Mouse (Mus musculus) midbrain, embryonic 16.5 days (tissue): Measurements from ENCODE around the gene Csnk1d. TPM values are rescaled to one million over a fixed set of nuclear protein-coding genes. Genes with fewer than 3 reads are reported as not detected.

Source experiments
- ATAC-seq: fragments of 200-750 bp; cut with Nextera tagmentation; 2 replicates; pipeline ENCODE4 v1.8.0; 2017; ENCODE audit warnings: moderate TSS enrichment
- H3K27ac ChIP-seq: fragments of 300-500 bp; sonication (generic); 2 replicates; pipeline ENCODE4 v1.5.1; 2014; ENCODE audit warnings: mild to moderate bottlenecking, low read length, mixed read lengths
- H3K27me3 ChIP-seq: fragments of 300-500 bp; sonication (generic); 2 replicates; pipeline ENCODE4 v1.6.1; 2014; ENCODE audit warnings: low read depth, low read length, mixed read lengths; ENCODE audit not compliant: control insufficient read depth, insufficient read depth
- H3K36me3 ChIP-seq: fragments of 300-500 bp; sonication (generic); 2 replicates; pipeline ENCODE4 v1.6.1; 2014; ENCODE audit warnings: mild to moderate bottlenecking, low read length, moderate library complexity, mixed read lengths; ENCODE audit not compliant: control insufficient read depth, insufficient read depth
- H3K4me1 ChIP-seq: fragments of 300-500 bp; sonication (generic); 2 replicates; pipeline ENCODE4 v1.6.1; 2014; ENCODE audit warnings: mild to moderate bottlenecking, low read length, mixed read lengths; ENCODE audit not compliant: control insufficient read depth, insufficient read depth
- H3K4me2 ChIP-seq: fragments of 300-500 bp; sonication (generic); 2 replicates; pipeline ENCODE4 v1.6.1; 2014; ENCODE audit warnings: mild to moderate bottlenecking, low read length, mixed read lengths
- H3K4me3 ChIP-seq: fragments of 300-500 bp; sonication (generic); 2 replicates; pipeline ENCODE4 v1.5.1; 2014; ENCODE audit warnings: low read depth, mild to moderate bottlenecking, low read length, moderate library complexity, mixed read lengths
- H3K9ac ChIP-seq: fragments of 300-500 bp; sonication (generic); 2 replicates; pipeline ENCODE4 v1.6.1; 2014; ENCODE audit warnings: low read depth, low read length, mixed read lengths
- H3K9me3 ChIP-seq: fragments of 300-500 bp; sonication (generic); replicated peaks from 2 replicates; pipeline ENCODE4 v1.6.1; 2014; ENCODE audit warnings: mild to moderate bottlenecking, low read length, mixed read lengths; ENCODE audit not compliant: control insufficient read depth, poor library complexity, severe bottlenecking
- WGBS: fragments of 180-500 bp; shearing (Covaris S2); extraction: QIAGEN DNeasy Blood & Tissue Kit; methylation state at CpG from one replicate; pipeline ENCODE4 v1.1.7; 2014; 5-methylcytosine and 5-hydroxymethylcytosine counted together
- polyA plus RNA-seq: library from polyadenylated mRNA; unstranded; fragments of >200 nt; fragmentation: Nextera tagmentation; extraction: Ambion mirVana; gene quantifications from 2 replicates; pipeline ENCODE4 v1.2.1, GENCODE M21; 2015

Csnk1d gene
- polyA plus RNA-seq, 1 experiment from 2014 or later = 153 TPM

DNA sequence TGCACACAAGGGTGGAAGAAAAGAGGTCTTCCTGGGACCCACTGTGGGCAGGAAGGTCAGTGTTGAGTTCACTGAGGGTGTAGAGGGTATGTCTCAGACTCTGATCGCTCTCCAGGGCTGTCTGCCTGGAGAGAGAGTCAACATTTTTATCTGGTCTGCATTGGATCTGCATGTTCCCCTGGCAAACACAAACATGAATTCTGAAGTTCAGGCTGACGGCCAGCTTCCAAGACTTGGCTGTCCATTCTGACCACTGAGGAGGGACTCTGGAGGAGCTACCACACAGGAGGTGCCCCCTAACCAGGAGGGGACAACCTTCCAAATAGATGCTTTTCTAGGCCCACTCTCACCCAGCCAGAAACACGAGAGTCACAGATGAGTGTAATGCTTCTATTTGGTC, 661 bp upstream of the Csnk1d start:
- peak overlapping the region; percentile 96 for H3K27ac ChIP-seq
- H3K27me3 ChIP-seq = no peaks in the 10 kb centered on the region
- peak overlapping the region; percentile 100 for H3K9ac ChIP-seq
- no peaks in the 10 kb centered on the region for H3K9me3 ChIP-seq
- peak; percentile 23; the same call in 1 of the 2 replicates for ATAC-seq
- peaks cover 40% of the 10 kb centered on the region for H3K4me1 ChIP-seq
- H3K4me3 ChIP-seq = peak overlapping the region; percentile 97
- 79% methylated on average over 3 of the region's 3 CpGs for WGBS
- H3K36me3 ChIP-seq = no peaks in the 10 kb centered on the region
- peak overlapping the region; percentile 69 for H3K4me2 ChIP-seq

DNA sequence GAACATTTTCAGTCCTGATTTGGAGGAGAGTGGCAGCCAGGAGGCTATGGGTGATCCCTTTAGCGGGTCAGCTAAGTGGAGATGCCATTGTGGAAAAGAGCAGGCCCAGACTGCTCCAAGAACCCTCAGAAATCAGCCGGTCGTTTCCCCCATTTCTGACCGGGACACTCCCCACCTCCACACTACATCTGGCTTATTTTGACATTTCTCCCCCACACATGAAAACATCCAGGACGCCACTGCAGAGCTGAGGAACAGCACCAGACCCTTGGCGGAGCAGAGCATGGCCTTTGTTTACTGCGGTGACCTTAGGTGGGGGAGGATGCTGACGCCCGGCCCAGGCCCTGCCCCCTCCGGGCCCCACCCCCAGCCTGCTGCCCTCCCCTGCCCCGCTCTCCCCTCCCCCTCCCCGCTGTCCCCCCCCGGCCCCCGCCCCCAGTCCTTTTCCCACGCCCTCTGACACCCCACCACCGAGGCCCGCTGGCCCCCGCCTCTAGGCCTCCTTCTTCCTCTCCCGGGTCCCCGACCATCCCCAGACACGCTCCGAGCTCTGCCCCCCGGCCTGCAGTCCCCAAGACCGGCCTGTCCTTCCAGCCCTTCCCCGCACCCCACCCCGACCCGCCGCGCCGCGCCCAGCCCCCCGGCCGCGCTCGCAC, 876 bp downstream of the Csnk1d start:
- under 1% methylated on average over 19 of the region's 35 CpGs for WGBS
- Histone ChIP-seq H3K4me1 (peaks cover 40% of the 10 kb centered on the region), H3K27me3 (no peaks in the 10 kb centered on the region), H3K9me3 (no peaks in the 10 kb centered on the region), H3K9ac (peak overlapping the region; percentile 100), H3K36me3 (peaks cover 7% of the 10 kb centered on the region; the same call in 1 of the 2 replicates), H3K27ac (peak overlapping the region; percentile 96), H3K4me3 (peak overlapping the region; percentile 97), H3K4me2 (peak overlapping the region; percentile 69)
- ATAC-seq = peak; percentile 36

DNA sequence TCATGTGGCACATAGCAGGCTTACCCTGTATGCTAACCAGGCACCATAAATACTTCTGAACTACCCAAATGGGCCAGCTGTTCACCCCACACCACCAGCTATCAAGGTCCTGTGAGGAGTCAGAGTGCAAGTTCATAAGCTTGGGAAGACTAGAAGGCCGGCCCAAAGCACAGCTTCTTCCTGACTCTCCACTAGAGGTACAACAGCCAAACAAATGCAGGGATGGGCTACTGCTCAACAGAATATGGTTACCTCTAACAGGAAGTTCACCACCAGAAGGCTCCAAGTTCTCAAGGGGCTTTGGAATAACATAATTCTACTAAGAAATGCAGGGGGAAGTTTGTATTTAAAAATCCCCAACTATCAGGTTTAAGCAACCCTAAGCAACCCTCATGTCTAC, 1.6 kb downstream of the Csnk1d start:
- no peaks in the 10 kb centered on the region for H3K27me3 ChIP-seq
- H3K36me3 ChIP-seq = peaks cover 7% of the 10 kb centered on the region; the same call in 1 of the 2 replicates
- no peak overlapping the region for H3K27ac ChIP-seq
- 24% methylated on average over 1 of the region's 1 CpGs for WGBS
- peak overlapping the region; percentile 97 for H3K4me3 ChIP-seq
- H3K4me1 ChIP-seq = peaks cover 40% of the 10 kb centered on the region
- H3K4me2 ChIP-seq = peak overlapping the region; percentile 69
- no peaks in the 10 kb centered on the region for H3K9me3 ChIP-seq
- no peak for ATAC-seq
- peak overlapping the region; percentile 100 for H3K9ac ChIP-seq

- Histone ChIP-seq H3K9ac (0 out of 2 replicates have a peak overlapping the region, but pooled peaks have one; percentile 100), H3K4me1 (peaks cover 37% of the 10 kb centered on the region), H3K4me2 (peak overlapping the region; percentile 69), H3K4me3 (no peak overlapping the region), H3K27me3 (no peaks in the 10 kb centered on the region), H3K36me3 (peaks cover 7% of the 10 kb centered on the region; the same call in 1 of the 2 replicates), H3K9me3 (no peaks in the 10 kb centered on the region), H3K27ac (no peak overlapping the region)
- WGBS = 67% methylated on average over 4 of the region's 4 CpGs
- no peak for ATAC-seq
Observed at GRCm38 (mm10) chr11:120988410-120988809, 2.7 kb downstream of the Csnk1d start.

DNA sequence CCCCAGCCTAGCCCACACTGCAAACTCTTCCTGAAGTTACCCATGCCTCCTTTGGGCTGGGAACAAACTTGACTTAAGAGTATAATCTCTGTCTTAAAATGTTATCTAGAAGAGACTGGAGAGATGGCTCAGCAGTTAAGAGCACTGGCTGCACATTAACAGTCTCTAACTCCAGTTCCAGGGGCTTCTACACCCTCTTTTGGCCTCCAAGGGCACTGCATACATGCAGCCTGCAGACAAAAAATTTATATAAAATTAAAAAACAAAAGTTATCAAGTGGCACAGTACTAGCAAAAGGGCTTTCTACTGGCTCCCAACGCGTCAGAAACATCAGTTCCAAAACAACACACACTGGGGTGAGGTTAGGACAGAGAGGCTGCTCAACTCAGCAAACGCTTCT, 3.5 kb downstream of the Csnk1d start:
- no peaks in the 10 kb centered on the region for H3K27me3 ChIP-seq
- no peak overlapping the region for H3K4me2 ChIP-seq
- H3K9ac ChIP-seq = no peak overlapping the region
- WGBS = 87% methylated on average over 3 of the region's 3 CpGs
- H3K4me3 ChIP-seq = no peak overlapping the region
- H3K27ac ChIP-seq = no peak overlapping the region
- peaks cover 33% of the 10 kb centered on the region for H3K4me1 ChIP-seq
- no peak for ATAC-seq
- H3K9me3 ChIP-seq = no peaks in the 10 kb centered on the region
- H3K36me3 ChIP-seq = peaks cover 10% of the 10 kb centered on the region

DNA sequence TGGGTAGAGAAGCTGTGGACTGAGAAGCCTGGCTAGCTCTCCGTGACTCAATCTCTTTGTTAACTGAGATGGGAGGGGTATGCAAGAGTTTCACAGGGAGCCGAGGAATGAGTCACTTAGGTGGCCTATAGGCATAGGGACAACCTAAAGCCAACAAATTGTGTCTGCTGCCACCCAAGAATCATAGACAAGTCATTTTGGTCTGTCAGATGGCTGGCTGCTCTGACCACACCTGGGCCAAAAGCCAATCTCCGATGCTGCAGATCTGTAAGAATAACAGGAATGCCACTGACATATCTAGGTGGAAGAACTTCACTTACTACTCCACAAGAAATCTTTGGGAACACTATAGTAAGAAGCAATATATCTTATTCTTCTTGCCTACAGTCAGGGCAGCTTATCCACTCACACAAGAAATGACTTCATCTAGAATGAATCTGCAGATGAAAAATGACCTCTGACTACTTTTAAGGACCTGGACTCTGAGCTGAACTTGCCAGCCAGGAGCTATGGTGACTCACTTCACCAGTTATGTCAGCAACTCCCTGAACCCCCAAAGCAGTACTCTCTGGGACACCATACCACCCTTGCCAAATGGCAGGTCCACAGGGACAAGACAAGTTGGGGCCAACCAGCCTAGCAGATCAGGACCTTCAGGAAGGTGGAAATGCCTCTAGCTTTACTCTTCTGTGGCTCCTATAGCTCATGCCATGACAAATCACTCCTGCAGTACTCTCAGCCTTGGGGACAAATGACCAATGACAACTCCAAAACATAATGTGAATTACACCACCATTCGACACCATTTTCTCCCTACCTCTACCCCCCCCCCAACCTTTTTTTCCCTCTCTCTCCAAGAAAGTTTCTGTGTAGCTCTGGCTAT, 6.4 kb downstream of the Csnk1d start:
- Histone ChIP-seq H3K27me3 (no peaks in the 10 kb centered on the region), H3K9ac (no peak overlapping the region), H3K4me2 (no peak overlapping the region), H3K9me3 (no peaks in the 10 kb centered on the region), H3K27ac (no peak overlapping the region), H3K4me3 (no peak overlapping the region), H3K36me3 (peaks cover 21% of the 10 kb centered on the region), H3K4me1 (peaks cover 23% of the 10 kb centered on the region)
- 88% methylated on average over 4 of the region's 4 CpGs for WGBS
- no peak for ATAC-seq

GRCm38 (mm10) chr11:120982459-120982858, 8.7 kb downstream of the Csnk1d start:
- ATAC-seq = no peak
- Histone ChIP-seq H3K27ac (no peak overlapping the region), H3K4me2 (no peak overlapping the region), H3K36me3 (peaks cover 21% of the 10 kb centered on the region), H3K9ac (no peak overlapping the region), H3K4me1 (peaks cover 1% of the 10 kb centered on the region), H3K4me3 (no peak overlapping the region), H3K27me3 (no peaks in the 10 kb centered on the region), H3K9me3 (no peaks in the 10 kb centered on the region)

GRCm38 (mm10) chr11:120981661-120982060, 9.5 kb downstream of the Csnk1d start:
- H3K36me3 ChIP-seq = peaks cover 21% of the 10 kb centered on the region
- H3K9me3 ChIP-seq = no peaks in the 10 kb centered on the region
- H3K27ac ChIP-seq = no peak overlapping the region
- no peak overlapping the region for H3K9ac ChIP-seq
- H3K27me3 ChIP-seq = no peaks in the 10 kb centered on the region
- no peak for ATAC-seq
- no peaks in the 10 kb centered on the region for H3K4me1 ChIP-seq
- no peak overlapping the region for H3K4me3 ChIP-seq
- 88% methylated on average over 4 of the region's 4 CpGs for WGBS
- H3K4me2 ChIP-seq = no peak overlapping the region
